Mouse (Mus musculus): ENCODE measurements around the gene Auts2. TPM values are rescaled to one million over a fixed set of nuclear protein-coding genes. Genes with fewer than 3 reads are reported as not detected.

Gene Auts2
- total RNA-seq, 4 experiments from 2014 or later = 126 to 150 (median 139) TPM

- DNase-seq (ENCODE audit: low spot score in 2 of 2) = no peak
These were observed 151.0 kb downstream of the Auts2 start for GRCm38 (mm10) chr5:132391831-132392763.

- no peak for DNase-seq (ENCODE audit: low spot score in 2 of 2)
These were observed 154.4 kb downstream of the Auts2 start for GRCm38 (mm10) chr5:132388746-132389145.

GRCm38 (mm10) chr5:132385244-132385855, 157.8 kb downstream of the Auts2 start:
- DNase-seq (ENCODE audit: low spot score in 2 of 2) = no peak

DNA sequence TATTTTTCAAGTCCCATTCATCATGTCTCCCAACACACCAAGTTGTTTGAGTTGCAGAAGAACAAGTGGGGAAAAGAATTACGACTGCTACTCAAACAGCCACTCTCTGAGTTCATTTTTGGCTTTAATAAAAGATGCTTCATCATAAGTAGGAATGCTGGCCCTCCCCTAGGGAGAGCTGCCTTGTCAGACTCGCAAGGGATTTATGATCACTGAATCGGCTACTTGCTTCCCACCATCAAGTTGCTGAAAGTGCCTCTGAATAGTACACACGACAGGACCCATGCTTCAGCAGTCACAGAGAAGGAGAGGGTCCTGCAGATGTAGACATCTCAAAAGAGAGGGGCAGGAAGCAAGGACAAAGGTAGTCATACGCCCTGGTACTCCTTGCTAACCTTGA, 162.9 kb downstream of the Auts2 start:
- DNase-seq (ENCODE audit: low spot score in 2 of 2) = no peak

DNA sequence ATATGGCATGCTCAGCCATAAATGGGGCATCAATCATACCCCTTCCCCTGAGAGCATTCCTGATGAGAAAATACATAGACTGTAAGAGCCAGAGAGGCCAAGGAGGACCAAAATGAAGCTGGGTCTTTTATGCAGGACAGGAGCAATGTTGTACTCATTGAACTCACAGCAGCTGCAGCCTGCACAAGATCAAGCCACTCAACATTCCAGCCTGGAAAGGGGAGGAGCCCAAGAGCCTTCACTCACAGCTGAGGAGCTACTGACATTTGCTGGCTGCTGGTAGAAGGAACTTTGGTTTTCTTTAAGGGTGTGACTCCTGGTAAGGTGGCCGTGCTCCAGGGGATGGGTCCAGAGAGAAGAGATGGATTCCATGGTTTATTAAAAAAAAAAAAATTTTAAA, 164.2 kb downstream of the Auts2 start:
- DNase-seq (ENCODE audit: low spot score in 2 of 2) = no peak

GRCm38 (mm10) chr5:132375130-132375529, 168.0 kb downstream of the Auts2 start:
- no peak for DNase-seq (ENCODE audit: low spot score in 2 of 2)

DNA sequence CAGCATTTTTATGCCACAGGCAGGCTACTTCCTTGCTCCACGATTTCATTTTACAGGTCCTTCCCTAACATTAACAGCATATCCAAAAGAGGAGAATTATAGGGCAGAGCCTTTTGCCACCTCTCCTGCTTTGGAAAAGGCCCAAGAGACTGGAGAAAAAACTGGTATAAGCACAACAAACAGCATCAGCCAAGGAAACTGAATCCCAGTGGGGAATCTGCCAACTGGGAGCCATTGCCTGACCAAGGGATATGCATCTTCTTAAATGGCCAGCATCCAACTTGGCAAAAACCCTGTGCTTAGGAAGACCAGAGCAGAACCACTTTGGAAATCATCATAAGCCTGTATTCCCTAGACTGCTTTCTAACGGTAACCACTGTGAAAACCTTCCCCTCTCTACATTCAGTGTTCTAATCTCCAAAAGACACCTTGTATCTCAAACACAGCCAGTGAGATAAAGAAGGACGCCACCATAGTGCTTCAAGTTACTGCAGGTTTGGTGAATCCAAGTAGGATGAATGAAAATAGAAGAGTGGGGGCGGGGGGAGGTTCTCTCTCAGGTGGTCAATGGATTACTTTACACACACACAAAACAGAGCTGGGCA, 169.6 kb downstream of the Auts2 start:
- DNase-seq (ENCODE audit: low spot score in 2 of 2) = no peak

GRCm38 (mm10) chr5:132372605-132373004, 170.5 kb downstream of the Auts2 start:
- no peak for DNase-seq (ENCODE audit: low spot score in 2 of 2)

DNA sequence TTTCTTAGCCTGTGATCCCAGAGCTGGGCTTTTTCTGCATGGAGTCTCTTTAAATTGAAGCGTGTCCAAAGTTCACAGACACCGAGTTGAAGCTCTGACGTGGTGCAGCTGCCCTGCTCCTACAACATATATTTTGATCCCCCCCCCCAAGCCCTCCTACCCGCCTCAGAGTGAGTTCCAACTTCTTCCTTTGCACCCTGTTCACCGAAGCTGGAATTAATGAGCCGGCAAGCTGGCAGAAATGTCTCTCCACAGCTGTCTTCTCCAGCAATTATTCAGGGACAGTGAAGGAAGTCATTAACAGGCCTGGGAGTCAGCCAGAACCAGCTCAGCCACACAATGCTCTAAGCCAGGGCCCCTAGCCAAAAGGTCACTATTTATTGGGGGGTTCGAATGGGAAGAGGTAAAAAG, 174.5 kb downstream of the Auts2 start:
- DNase-seq (ENCODE audit: low spot score in 2 of 2) = peak in 1 of 2 experiments; percentile 21

DNA sequence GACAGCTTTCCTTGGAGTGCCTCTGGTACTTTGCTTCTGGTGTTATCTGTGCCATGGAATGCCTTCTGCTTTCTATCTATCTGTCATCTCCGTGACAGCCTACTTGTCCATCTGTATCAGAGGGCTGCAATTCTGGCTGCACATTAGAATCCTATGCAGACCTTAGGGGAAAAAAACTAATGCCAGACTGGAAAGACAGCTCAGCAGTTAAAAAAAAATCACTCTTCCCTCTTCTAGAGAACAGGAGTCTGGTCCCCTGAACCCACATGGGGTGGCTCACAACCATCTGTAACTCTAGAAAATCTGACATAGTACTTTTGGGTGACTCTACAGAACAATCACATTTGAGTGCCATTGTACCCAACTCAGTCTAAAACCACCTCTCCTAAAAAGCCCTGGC, 181.9 kb downstream of the Auts2 start:
- DNase-seq (ENCODE audit: low spot score in 2 of 2) = peak; percentile 16 to 24

DNA sequence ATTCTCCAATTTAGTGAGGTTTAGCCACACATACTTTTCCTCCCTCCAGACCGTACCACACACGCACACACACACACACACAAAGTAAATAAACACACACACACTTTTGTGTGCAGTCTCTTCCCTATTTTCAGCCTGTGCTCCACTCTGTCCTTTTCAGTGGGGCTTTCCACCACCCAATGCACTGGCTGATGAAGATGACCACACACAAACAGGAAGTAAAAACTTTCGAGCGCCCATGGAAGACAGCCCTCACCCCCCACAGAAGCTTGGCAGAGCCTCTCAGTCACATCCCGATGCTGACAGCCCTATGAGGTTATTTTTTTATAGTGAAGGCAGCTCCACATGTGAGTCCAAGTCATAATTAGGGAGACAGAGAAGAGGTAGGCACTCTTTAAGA, 185.4 kb downstream of the Auts2 start:
- no peak for DNase-seq (ENCODE audit: low spot score in 2 of 2)

DNA sequence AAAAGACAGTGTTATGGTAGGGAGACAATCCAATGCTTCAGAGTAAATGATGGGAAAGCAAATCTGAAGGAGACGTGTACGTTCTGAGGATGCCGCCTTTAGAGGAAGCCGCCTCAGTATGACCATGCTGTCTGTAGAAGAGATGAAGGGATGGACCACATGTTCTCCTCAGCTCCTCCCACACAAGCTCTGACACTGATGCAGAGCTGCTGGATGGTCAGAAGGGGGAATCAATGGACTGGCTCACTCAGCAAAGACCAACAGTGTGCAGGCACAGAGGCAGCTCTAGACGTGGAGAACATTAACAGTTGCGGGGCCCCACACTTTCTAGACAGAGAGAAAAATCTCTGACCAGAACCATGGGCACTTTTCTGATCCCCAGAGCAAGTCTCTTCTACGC, 187.2 kb downstream of the Auts2 start:
- no peak for DNase-seq (ENCODE audit: low spot score in 2 of 2)

DNA sequence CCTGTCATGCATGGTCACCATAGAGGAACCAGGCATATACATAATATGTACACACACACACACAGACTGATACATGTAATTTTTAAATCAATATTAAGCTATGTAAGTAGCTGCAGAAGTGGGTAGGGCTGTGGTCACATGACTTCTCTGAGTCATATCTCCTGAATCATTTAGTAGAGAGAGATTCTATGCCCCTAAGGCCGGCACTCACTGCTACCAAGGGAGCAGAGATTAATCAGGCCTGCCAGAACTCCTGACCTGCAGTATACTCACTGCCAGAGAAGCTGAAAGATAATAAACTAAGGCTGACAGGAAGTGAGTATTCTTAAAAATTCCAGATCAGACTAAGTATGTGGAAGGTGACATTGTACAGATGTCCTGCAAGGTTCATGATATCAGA, 190.7 kb downstream of the Auts2 start:
- DNase-seq (ENCODE audit: low spot score in 2 of 2) = no peak

- no peak for DNase-seq (ENCODE audit: low spot score in 2 of 2)
These were observed 192.0 kb downstream of the Auts2 start for GRCm38 (mm10) chr5:132351139-132351538.

DNA sequence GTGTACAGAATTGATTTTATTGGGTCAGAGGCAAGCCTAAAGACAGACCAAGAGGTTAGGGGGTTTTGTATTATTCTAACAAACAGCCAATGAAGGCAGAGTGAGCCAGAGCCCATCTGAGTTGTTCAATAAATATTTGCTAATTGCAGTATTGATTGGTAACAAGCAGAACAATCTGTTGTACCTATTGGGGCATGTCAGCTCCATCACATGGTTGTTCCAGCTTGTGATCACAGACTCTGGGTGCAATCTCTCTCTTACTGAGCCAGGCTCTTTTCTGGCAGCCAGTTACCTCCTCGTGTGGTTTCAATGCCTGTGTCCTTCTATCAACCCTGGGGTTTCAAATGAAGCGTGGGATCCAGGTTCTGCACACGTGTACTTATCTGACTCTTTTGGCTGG, 201.8 kb downstream of the Auts2 start:
- DNase-seq (ENCODE audit: low spot score in 2 of 2) = no peak

DNA sequence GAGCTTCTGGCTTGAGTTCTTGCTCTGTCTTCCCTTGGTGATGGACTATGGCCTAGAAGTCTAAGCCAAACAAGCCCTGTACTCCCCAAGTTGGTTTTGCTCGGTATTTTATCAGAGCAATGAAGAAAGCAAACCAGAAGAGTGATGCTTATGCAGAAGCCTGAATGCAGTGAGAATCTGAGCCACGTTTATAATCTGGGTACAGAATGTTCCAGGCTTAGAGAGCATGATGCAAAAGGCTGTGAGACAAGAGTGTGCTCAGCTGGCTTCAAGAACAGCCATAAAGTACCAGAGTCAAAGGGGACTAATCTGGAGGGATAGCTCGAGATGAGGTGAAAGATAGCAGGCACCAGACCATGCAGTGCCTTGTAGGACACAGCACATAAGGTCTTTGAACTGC, 205.5 kb downstream of the Auts2 start:
- DNase-seq (ENCODE audit: low spot score in 2 of 2) = no peak

- no peak for DNase-seq (ENCODE audit: low spot score in 2 of 2)
These were observed 207.4 kb downstream of the Auts2 start for GRCm38 (mm10) chr5:132335719-132336118.

DNA sequence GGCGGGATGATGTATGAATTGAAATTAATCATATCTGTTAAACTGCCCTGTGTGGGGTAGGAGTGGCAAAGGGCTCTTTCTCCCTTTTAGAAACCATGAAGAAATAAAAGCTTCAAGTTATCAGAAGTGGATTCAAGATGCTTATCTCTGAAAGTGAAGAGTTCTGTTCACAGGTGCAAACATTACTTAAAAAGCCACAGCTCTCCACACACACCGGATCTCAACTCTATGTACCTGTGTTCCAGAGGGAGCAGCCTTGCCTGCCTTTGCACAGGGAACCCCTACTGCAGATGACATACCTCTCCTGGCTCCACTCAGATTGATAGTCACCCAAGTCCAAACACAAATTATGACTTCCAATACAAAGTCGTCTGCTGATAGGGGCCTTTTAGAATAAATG, 208.3 kb downstream of the Auts2 start:
- no peak for DNase-seq (ENCODE audit: low spot score in 2 of 2)

- no peak for DNase-seq (ENCODE audit: low spot score in 2 of 2)
These were observed 209.4 kb downstream of the Auts2 start for GRCm38 (mm10) chr5:132333744-132334143.

DNA sequence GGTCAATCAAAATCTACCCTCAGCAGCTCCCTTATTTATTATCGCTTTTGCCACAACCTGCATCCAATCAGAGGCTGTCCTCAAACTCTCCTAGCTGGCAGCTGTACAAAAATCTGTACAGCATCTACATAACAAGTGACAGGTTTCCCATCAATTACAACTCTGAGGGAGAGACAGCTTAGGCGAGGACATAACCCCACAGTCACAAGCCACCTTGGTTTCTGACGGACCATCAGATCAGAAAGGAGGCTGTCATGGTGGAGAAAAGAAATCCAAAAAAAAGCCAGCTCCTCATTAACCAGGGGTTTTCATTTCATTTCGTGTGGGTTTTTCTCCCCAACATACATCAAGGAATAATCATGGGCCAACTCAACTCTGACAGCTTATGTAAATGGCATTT, 210.6 kb downstream of the Auts2 start:
- DNase-seq (ENCODE audit: low spot score in 2 of 2) = no peak

- no peak for DNase-seq (ENCODE audit: low spot score in 2 of 2)
These were observed 213.8 kb downstream of the Auts2 start for GRCm38 (mm10) chr5:132329171-132329936.

Measured in layer of hippocampus, adult 8-10 months (tissue).